Mouse (Mus musculus) hindbrain, embryonic 11.5 days (tissue): ENCODE measurements at regions not wholly inside any gene's neighbourhood (a gene's known extent, or its start where the extent isn't known, plus 50 kb on each side); places are given as distances from the start of the nearest gene placed in this dataset.

Source experiments
- ATAC-seq: fragments of 200-750 bp; cut with Nextera tagmentation; 2 replicates; pipeline ENCODE4 v1.8.0; 2017; ENCODE audit warnings: mild to moderate bottlenecking, moderate TSS enrichment, moderate library complexity; ENCODE audit not compliant: low FRiP score
- DNase-seq: peaks from one replicate; pipeline ENCODE4 v3.0.0-alpha.2; 2015; ENCODE audit warnings: low spot score
- H3K27ac ChIP-seq: fragments of 300-500 bp; sonication (generic); 2 replicates; pipeline ENCODE4 v1.5.1; 2014; ENCODE audit warnings: mild to moderate bottlenecking, low read depth, low read length
- H3K27me3 ChIP-seq: fragments of 300-500 bp; sonication (generic); 2 replicates; pipeline ENCODE4 v1.6.1; 2014; ENCODE audit warnings: mild to moderate bottlenecking, low read length, moderate library complexity, mixed read lengths; ENCODE audit not compliant: control insufficient read depth, insufficient read depth
- H3K36me3 ChIP-seq: fragments of 300-500 bp; sonication (generic); 2 replicates; pipeline ENCODE4 v1.6.1; 2014; ENCODE audit warnings: mild to moderate bottlenecking, low read length, moderate library complexity, mixed read lengths; ENCODE audit not compliant: control insufficient read depth, insufficient read depth
- H3K4me1 ChIP-seq: fragments of 300-500 bp; sonication (generic); replicated peaks from 2 replicates; pipeline ENCODE4 v1.6.1; 2014; ENCODE audit warnings: low read length, mixed read lengths; ENCODE audit not compliant: control insufficient read depth, insufficient read depth
- H3K4me2 ChIP-seq: fragments of 300-500 bp; sonication (generic); replicated peaks from 2 replicates; pipeline ENCODE4 v1.6.1; 2014; ENCODE audit warnings: mild to moderate bottlenecking, low read depth, low read length
- H3K4me3 ChIP-seq: fragments of 300-500 bp; sonication (generic); 2 replicates; pipeline ENCODE4 v1.5.1; 2014; ENCODE audit warnings: low read depth, low read length
- H3K9ac ChIP-seq: fragments of 300-500 bp; sonication (generic); 2 replicates; pipeline ENCODE4 v1.6.1; 2014; ENCODE audit warnings: low read depth, low read length
- H3K9me3 ChIP-seq: fragments of 300-500 bp; sonication (generic); 2 replicates; pipeline ENCODE4 v1.6.1; 2016; ENCODE audit warnings: low read length; ENCODE audit not compliant: control insufficient read depth

DNA sequence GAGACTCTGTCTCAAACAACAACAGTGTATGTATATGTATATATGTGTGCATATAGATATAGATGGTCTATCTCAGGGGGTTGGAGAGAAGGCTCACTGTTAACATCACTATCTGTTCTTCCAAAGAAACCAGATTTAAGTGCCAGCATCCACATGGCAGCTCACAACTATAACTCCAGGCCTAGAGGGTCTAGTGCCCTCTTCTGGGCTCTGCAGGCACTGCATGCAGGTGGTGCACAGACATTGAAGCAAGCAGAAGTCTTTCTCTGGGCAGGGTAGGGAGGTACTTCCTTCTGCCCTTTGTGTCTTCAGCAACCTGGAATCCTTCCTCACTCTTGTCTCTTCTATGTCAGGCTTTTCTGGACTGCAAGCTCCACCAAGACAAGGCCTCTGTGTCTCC lies 50.1 kb upstream of the Gm11733 start:
- no peak overlapping the region for H3K4me3 ChIP-seq
- H3K4me2 ChIP-seq: no peak overlapping the region
- H3K27ac ChIP-seq: no peak overlapping the region
- peaks cover 19% of the 10 kb centered on the region for H3K4me1 ChIP-seq
- no peak for ATAC-seq
- no peak overlapping the region for H3K9ac ChIP-seq
- H3K27me3 ChIP-seq: no peaks in the 10 kb centered on the region
- no peaks in the 10 kb centered on the region for H3K9me3 ChIP-seq
- no peaks in the 10 kb centered on the region for H3K36me3 ChIP-seq
- DNase-seq: no peak
